Comparison of ENCODE assay signal across 10 mouse cellular contexts in genomic region chr12:36476476-36476875, GRCm38 (mm10).
DNase-seq lines count a peak whose midpoint lies in the region; ATAC-seq lines count a peak whose summit lies in the region.
"Had no signal": no experiment of that assay in that cellular context is flagged by ENCODE, and none has a peak within 500 bp of the region (broad histone marks: within the 10 kb centered on the region; RNA-seq: fewer than 3 reads in every experiment).

No protein-coding gene starts in this region.

- peak; percentile 66; the same call in 1 of the 2 replicates for ATAC-seq in neural tube, embryonic 14.5 days (ENCODE audit: low read depth)
- ATAC-seq in neural tube, embryonic 15.5 days (ENCODE audit: low FRiP score) = no peak
- ATAC-seq in kidney, embryonic 15.5 days (replicated peaks; ENCODE audit: low FRiP score) = peak; percentile 82
- ATAC-seq: forebrain, embryonic 15.5 days had no signal

- peaks cover 3% of the 10 kb centered on the region; the same call in 1 of the 2 replicates for H3K4me1 ChIP-seq in neural tube, embryonic 14.5 days (ENCODE audit: control insufficient read depth, insufficient read depth, low read length)
- no peaks in the 10 kb centered on the region for H3K4me1 ChIP-seq in neural tube, embryonic 15.5 days
- H3K4me1 ChIP-seq in kidney, embryonic 15.5 days = peaks cover 16% of the 10 kb centered on the region
- H3K4me1 ChIP-seq: forebrain, embryonic 15.5 days had no signal

- H3K27me3 ChIP-seq in neural tube, embryonic 14.5 days (ENCODE audit: control insufficient read depth, insufficient read depth, low read length) = no peaks in the 10 kb centered on the region
- no peaks in the 10 kb centered on the region for H3K27me3 ChIP-seq in neural tube, embryonic 15.5 days (replicated peaks)
- no peaks in the 10 kb centered on the region for H3K27me3 ChIP-seq in kidney, embryonic 15.5 days
- H3K27me3 ChIP-seq: forebrain, embryonic 15.5 days; lung, embryonic 15.5 days had no signal

- H3K4me3 ChIP-seq in neural tube, embryonic 14.5 days (ENCODE audit: low read depth, low read length) = no peak overlapping the region
- H3K4me3 ChIP-seq in neural tube, embryonic 15.5 days (replicated peaks) = no peak overlapping the region
- no peak overlapping the region for H3K4me3 ChIP-seq in kidney, embryonic 15.5 days (replicated peaks)
- H3K4me3 ChIP-seq: forebrain, embryonic 15.5 days; lung, embryonic 15.5 days had no signal

- no peaks in the 10 kb centered on the region for H3K9me3 ChIP-seq in neural tube, embryonic 14.5 days (ENCODE audit: control insufficient read depth, low read length)
- no peaks in the 10 kb centered on the region for H3K9me3 ChIP-seq in neural tube, embryonic 15.5 days (replicated peaks)
- no peaks in the 10 kb centered on the region for H3K9me3 ChIP-seq in kidney, embryonic 15.5 days (replicated peaks)
- H3K9me3 ChIP-seq: forebrain, embryonic 15.5 days; lung, embryonic 15.5 days had no signal

- H3K27ac ChIP-seq in neural tube, embryonic 14.5 days (ENCODE audit: low read depth, low read length) = no peak overlapping the region
- no peak overlapping the region for H3K27ac ChIP-seq in neural tube, embryonic 15.5 days (replicated peaks)
- 0 out of 2 replicates have a peak overlapping the region, but pooled peaks have one; percentile 24 for H3K27ac ChIP-seq in kidney, embryonic 15.5 days
- H3K27ac ChIP-seq: forebrain, embryonic 15.5 days had no signal

- H3K36me3 ChIP-seq in neural tube, embryonic 14.5 days (ENCODE audit: control insufficient read depth, insufficient read depth, low read length) = no peaks in the 10 kb centered on the region
- H3K36me3 ChIP-seq in neural tube, embryonic 15.5 days = no peaks in the 10 kb centered on the region
- no peaks in the 10 kb centered on the region for H3K36me3 ChIP-seq in kidney, embryonic 15.5 days
- H3K36me3 ChIP-seq: forebrain, embryonic 15.5 days; lung, embryonic 15.5 days had no signal

- 50% methylated on average over 5 of the region's 5 CpGs for WGBS in neural tube, embryonic 14.5 days
- WGBS in neural tube, embryonic 15.5 days = 54% methylated on average over 5 of the region's 5 CpGs
- WGBS in kidney, embryonic 15.5 days = 30% methylated on average over 5 of the region's 5 CpGs

- H3K4me2 ChIP-seq in neural tube, embryonic 14.5 days (ENCODE audit: low read depth, low read length) = no peak overlapping the region
- H3K4me2 ChIP-seq in neural tube, embryonic 15.5 days = no peak overlapping the region
- H3K4me2 ChIP-seq in kidney, embryonic 15.5 days = no peak overlapping the region
- H3K4me2 ChIP-seq: forebrain, embryonic 15.5 days; lung, embryonic 15.5 days had no signal

- no peak overlapping the region for H3K9ac ChIP-seq in neural tube, embryonic 14.5 days (replicated peaks; ENCODE audit: low read depth, low read length)
- no peak overlapping the region for H3K9ac ChIP-seq in neural tube, embryonic 15.5 days (replicated peaks)
- H3K9ac ChIP-seq in kidney, embryonic 15.5 days = no peak overlapping the region
- H3K9ac ChIP-seq: forebrain, embryonic 15.5 days; lung, embryonic 15.5 days had no signal

- DNase-seq in embryo, embryonic 9.5 days (ENCODE audit: extremely low spot score) = peak; percentile 9
- no peak for DNase-seq in lung, postnatal 14 days
- DNase-seq in layer of hippocampus, adult 9-10 months (ENCODE audit: low spot score) = no peak
- DNase-seq in urinary bladder, adult 2 months (ENCODE audit: low spot score) = no peak
- DNase-seq: thymus, postnatal 14 days had no signal
